Mouse (Mus musculus): ENCODE measurements around the gene Alk. TPM values are rescaled to one million over a fixed set of nuclear protein-coding genes. Genes with fewer than 3 reads are reported as not detected.

Gene Alk
- polyA plus RNA-seq, 1 experiment: not detected

DNA sequence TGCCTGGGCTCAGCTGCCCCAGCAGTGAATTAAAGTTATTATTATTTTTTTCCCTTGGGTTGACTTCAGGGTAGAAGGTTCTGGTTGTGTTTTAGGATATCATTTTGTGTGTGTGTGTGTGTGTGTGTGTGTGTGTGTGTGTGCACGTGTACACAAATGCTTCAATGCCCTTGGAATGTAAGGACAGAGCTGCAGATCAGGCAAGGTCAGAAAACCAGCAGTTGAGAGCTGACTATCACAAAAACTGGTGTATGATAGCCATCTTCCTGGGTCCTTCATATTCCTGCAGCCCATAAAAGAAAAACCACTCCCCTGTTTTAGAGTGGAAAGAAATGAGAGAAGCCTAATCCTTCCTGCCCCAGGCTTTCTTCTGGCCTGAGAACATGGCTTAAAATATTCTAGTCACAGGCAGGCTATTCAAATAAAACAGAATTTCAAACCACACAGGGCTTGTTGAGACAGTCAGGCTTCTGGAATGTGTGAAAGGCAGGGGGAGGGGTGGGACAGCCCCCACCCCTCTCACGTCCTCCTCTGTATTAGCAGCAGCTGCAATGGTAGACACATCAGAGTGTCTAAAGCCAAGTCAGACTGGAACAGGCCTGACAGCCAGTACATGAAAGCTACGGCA, 623.8 kb downstream of the Alk start:
- TF ChIP-seq POLR2A (IDR thresholded peaks at IDR 0.05; ENCODE audit: insufficient read depth, low read length): no peak
- TF ChIP-seq EP300 (IDR thresholded peaks at IDR 0.05; ENCODE audit: insufficient read depth, low read depth, low read length): no peak
- no peak for TF ChIP-seq CTCF (IDR thresholded peaks at IDR 0.05; ENCODE audit: low read depth, low read length)
- Histone ChIP-seq H3K4me3 (ENCODE audit: low read depth, low read length) (no peak overlapping the region), H3K27ac (ENCODE audit: insufficient read depth, low read length) (no peak overlapping the region), H3K36me3 (ENCODE audit: control insufficient read depth, insufficient read depth, low read length, poor library complexity, severe bottlenecking) (no peaks in the 10 kb centered on the region), H3K9me3 (replicated peaks; ENCODE audit: control insufficient read depth, insufficient read depth, low read length, poor library complexity, severe bottlenecking) (no peaks in the 10 kb centered on the region), H3K27me3 (ENCODE audit: control insufficient read depth, insufficient read depth, low read length, poor library complexity, severe bottlenecking) (no peaks in the 10 kb centered on the region), H3K4me1 (ENCODE audit: control insufficient read depth, insufficient read depth, low read length) (no peaks in the 10 kb centered on the region), H3K9ac (ENCODE audit: low read depth, poor library complexity, severe bottlenecking) (no peak overlapping the region)

- TF ChIP-seq EP300 (IDR thresholded peaks at IDR 0.05; ENCODE audit: insufficient read depth, low read depth, low read length): no peak
- no peak for TF ChIP-seq POLR2A (IDR thresholded peaks at IDR 0.05; ENCODE audit: insufficient read depth, low read length)
- TF ChIP-seq CTCF (IDR thresholded peaks at IDR 0.05; ENCODE audit: low read depth, low read length): no peak
- Histone ChIP-seq H3K4me1 (ENCODE audit: control insufficient read depth, insufficient read depth, low read length) (no peaks in the 10 kb centered on the region), H3K27ac (ENCODE audit: insufficient read depth, low read length) (no peak overlapping the region), H3K4me3 (ENCODE audit: low read depth, low read length) (no peak overlapping the region), H3K36me3 (ENCODE audit: control insufficient read depth, insufficient read depth, low read length, poor library complexity, severe bottlenecking) (no peaks in the 10 kb centered on the region), H3K9ac (ENCODE audit: low read depth, poor library complexity, severe bottlenecking) (no peak overlapping the region), H3K27me3 (ENCODE audit: control insufficient read depth, insufficient read depth, low read length, poor library complexity, severe bottlenecking) (no peaks in the 10 kb centered on the region), H3K9me3 (replicated peaks; ENCODE audit: control insufficient read depth, insufficient read depth, low read length, poor library complexity, severe bottlenecking) (no peaks in the 10 kb centered on the region)
Measured at GRCm38 (mm10) chr17:71979137-71979536, 625.3 kb downstream of the Alk start.

- Histone ChIP-seq H3K27ac (ENCODE audit: insufficient read depth, low read length) (no peak overlapping the region), H3K4me3 (ENCODE audit: low read depth, low read length) (no peak overlapping the region), H3K36me3 (ENCODE audit: control insufficient read depth, insufficient read depth, low read length, poor library complexity, severe bottlenecking) (no peaks in the 10 kb centered on the region), H3K9me3 (replicated peaks; ENCODE audit: control insufficient read depth, insufficient read depth, low read length, poor library complexity, severe bottlenecking) (no peaks in the 10 kb centered on the region), H3K4me1 (ENCODE audit: control insufficient read depth, insufficient read depth, low read length) (no peaks in the 10 kb centered on the region), H3K9ac (ENCODE audit: low read depth, poor library complexity, severe bottlenecking) (no peak overlapping the region), H3K27me3 (ENCODE audit: control insufficient read depth, insufficient read depth, low read length, poor library complexity, severe bottlenecking) (no peaks in the 10 kb centered on the region)
- TF ChIP-seq POLR2A (IDR thresholded peaks at IDR 0.05; ENCODE audit: insufficient read depth, low read length) (no peak), CTCF (IDR thresholded peaks at IDR 0.05; ENCODE audit: low read depth, low read length) (no peak), EP300 (IDR thresholded peaks at IDR 0.05; ENCODE audit: insufficient read depth, low read depth, low read length) (no peak)
Measured at GRCm38 (mm10) chr17:71976661-71977060, 627.8 kb downstream of the Alk start.

DNA sequence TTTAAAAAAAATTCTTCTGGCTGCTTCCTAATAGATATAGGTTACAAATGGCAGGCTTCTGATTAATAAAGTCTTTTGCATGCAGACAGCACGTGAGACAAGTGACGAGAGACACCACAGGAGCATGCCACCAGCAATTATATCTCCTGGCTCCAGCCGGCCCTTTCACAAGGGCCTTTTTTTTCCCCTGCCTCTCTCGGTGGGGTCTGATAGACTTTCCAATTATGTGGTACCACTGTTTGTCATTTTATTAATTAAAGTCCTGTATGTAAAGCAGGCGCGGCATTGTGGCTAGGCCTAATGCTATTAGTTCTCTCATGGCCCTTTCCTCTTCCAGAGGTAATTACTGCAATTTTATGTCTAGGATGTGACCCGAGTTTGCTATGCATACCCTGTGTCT, 630.7 kb downstream of the Alk start:
- no peaks in the 10 kb centered on the region for H3K27me3 ChIP-seq (ENCODE audit: control insufficient read depth, insufficient read depth, low read length, poor library complexity, severe bottlenecking)

DNA sequence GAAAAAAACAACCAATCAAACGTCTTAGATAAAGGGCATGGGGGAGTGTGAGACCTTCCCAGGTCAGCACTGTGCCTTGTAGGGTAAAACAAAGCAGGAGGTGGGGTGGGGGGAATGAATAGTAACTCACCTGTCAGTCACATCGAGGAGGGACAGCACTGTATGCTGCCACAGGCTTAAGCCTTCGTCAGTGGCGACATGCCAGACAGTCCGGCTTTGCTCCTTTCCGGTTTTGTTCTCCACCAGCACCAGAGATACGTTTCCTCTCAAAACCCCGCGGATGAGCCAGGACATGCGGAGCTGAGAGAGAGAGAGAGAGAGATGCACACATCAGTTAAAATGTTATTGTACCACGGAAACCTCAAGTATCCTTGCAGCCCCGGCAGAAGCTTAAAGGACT, 637.1 kb downstream of the Alk start:
- Histone ChIP-seq H3K9me3 (replicated peaks; ENCODE audit: control insufficient read depth, insufficient read depth, low read length, poor library complexity, severe bottlenecking) (no peaks in the 10 kb centered on the region), H3K4me3 (ENCODE audit: low read depth, low read length) (no peak overlapping the region), H3K27me3 (ENCODE audit: control insufficient read depth, insufficient read depth, low read length, poor library complexity, severe bottlenecking) (no peaks in the 10 kb centered on the region), H3K9ac (ENCODE audit: low read depth, poor library complexity, severe bottlenecking) (no peak overlapping the region), H3K27ac (ENCODE audit: insufficient read depth, low read length) (no peak overlapping the region), H3K36me3 (ENCODE audit: control insufficient read depth, insufficient read depth, low read length, poor library complexity, severe bottlenecking) (no peaks in the 10 kb centered on the region), H3K4me1 (ENCODE audit: control insufficient read depth, insufficient read depth, low read length) (no peaks in the 10 kb centered on the region)
- TF ChIP-seq CTCF (IDR thresholded peaks at IDR 0.05; ENCODE audit: low read depth, low read length) (no peak), EP300 (IDR thresholded peaks at IDR 0.05; ENCODE audit: insufficient read depth, low read depth, low read length) (no peak), POLR2A (IDR thresholded peaks at IDR 0.05; ENCODE audit: insufficient read depth, low read length) (no peak)

More for the DNA sequence above, 630.7 kb downstream of the Alk start:
- no peaks in the 10 kb centered on the region for H3K9me3 ChIP-seq (replicated peaks; ENCODE audit: control insufficient read depth, insufficient read depth, low read length, poor library complexity, severe bottlenecking)
- TF ChIP-seq POLR2A (IDR thresholded peaks at IDR 0.05; ENCODE audit: insufficient read depth, low read length): no peak
- no peak for TF ChIP-seq EP300 (IDR thresholded peaks at IDR 0.05; ENCODE audit: insufficient read depth, low read depth, low read length)
- no peaks in the 10 kb centered on the region for H3K4me1 ChIP-seq (ENCODE audit: control insufficient read depth, insufficient read depth, low read length)
- H3K27ac ChIP-seq (ENCODE audit: insufficient read depth, low read length): no peak overlapping the region
- H3K36me3 ChIP-seq (ENCODE audit: control insufficient read depth, insufficient read depth, low read length, poor library complexity, severe bottlenecking): no peaks in the 10 kb centered on the region
- H3K4me3 ChIP-seq (ENCODE audit: low read depth, low read length): no peak overlapping the region
- no peak overlapping the region for H3K9ac ChIP-seq (ENCODE audit: low read depth, poor library complexity, severe bottlenecking)

GRCm38 (mm10) chr17:71965733-71966606, 638.5 kb downstream of the Alk start:
- TF ChIP-seq POLR2A (IDR thresholded peaks at IDR 0.05; ENCODE audit: insufficient read depth, low read length): no peak
- TF ChIP-seq EP300 (IDR thresholded peaks at IDR 0.05; ENCODE audit: insufficient read depth, low read depth, low read length): no peak
- TF ChIP-seq CTCF (IDR thresholded peaks at IDR 0.05; ENCODE audit: low read depth, low read length): no peak
- H3K27me3 ChIP-seq (ENCODE audit: control insufficient read depth, insufficient read depth, low read length, poor library complexity, severe bottlenecking): no peaks in the 10 kb centered on the region
- H3K36me3 ChIP-seq (ENCODE audit: control insufficient read depth, insufficient read depth, low read length, poor library complexity, severe bottlenecking): no peaks in the 10 kb centered on the region
- H3K4me3 ChIP-seq (ENCODE audit: low read depth, low read length): no peak overlapping the region
- no peaks in the 10 kb centered on the region for H3K4me1 ChIP-seq (ENCODE audit: control insufficient read depth, insufficient read depth, low read length)
- H3K9me3 ChIP-seq (replicated peaks; ENCODE audit: control insufficient read depth, insufficient read depth, low read length, poor library complexity, severe bottlenecking): no peaks in the 10 kb centered on the region
- H3K27ac ChIP-seq (ENCODE audit: insufficient read depth, low read length): no peak overlapping the region
- H3K9ac ChIP-seq (ENCODE audit: low read depth, poor library complexity, severe bottlenecking): no peak overlapping the region
